Mouse (Mus musculus): ENCODE results near the gene Pth2.

- TF ChIP-seq CTCF (IDR thresholded peaks at IDR 0.05; ENCODE audit: low read depth) (no peak), EP300 (IDR thresholded peaks at IDR 0.05; ENCODE audit: low read depth) (no peak)
Measured at GRCm38 (mm10) chr7:45168656-45169055, 12.1 kb upstream of the Pth2 start.
